Mouse (Mus musculus) ES-Bruce4 (cell line): ENCODE results near the gene Prkcq.

Experiments used
- CTCF ChIP-seq: IDR thresholded peaks from one replicate; pipeline ENCODE4 v1.8.1; 2011; ENCODE audit warnings: low read depth, low read length
- EP300 ChIP-seq: IDR thresholded peaks from 2 replicates; pipeline ENCODE4 v1.6.1; 2011; ENCODE audit warnings: low read depth, low read length; ENCODE audit not compliant: insufficient read depth
- POLR2A ChIP-seq: IDR thresholded peaks from one replicate; pipeline ENCODE4 v1.8.1; 2011; ENCODE audit warnings: low read length; ENCODE audit not compliant: insufficient read depth

DNA sequence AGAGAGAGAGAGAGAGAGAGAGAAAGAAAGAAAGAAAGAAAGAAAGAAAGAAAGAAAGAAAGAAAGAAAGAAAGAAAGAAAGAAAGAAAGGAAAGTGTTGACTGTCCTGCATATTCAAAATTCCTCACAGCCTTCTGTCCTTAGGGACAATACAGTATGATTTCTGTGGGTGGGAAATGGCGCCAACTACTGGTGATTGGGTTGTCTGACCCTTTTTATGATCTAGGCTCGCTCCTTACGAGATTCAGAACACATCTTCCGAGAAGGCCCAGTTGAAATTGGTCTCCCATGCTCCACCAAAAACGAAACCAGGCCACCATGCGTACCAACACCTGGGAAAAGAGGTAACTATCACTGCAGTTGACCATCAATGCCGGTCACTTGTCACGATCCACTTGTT, 82.0 kb downstream of the Prkcq start:
- TF ChIP-seq CTCF (no peak), EP300 (no peak), POLR2A (no peak)
